Mouse (Mus musculus) gastrocnemius, adult 8-10 months (tissue): ENCODE measurements at regions not wholly inside any gene's neighbourhood (a gene's known extent, or its start where the extent isn't known, plus 50 kb on each side); places are given as distances from the start of the nearest gene placed in this dataset.
"Not testable (repeated sequence)": the region's sequence is repeated elsewhere in the genome, so short reads cannot be mapped to it uniquely, and the experiment has no call there.

ENCODE experiments used
- DNase-seq, 2 experiments: peaks; one replicate each; pipeline ENCODE4 v3.0.0; 2022; ENCODE audit warnings: low spot score in 2 of 2

DNA sequence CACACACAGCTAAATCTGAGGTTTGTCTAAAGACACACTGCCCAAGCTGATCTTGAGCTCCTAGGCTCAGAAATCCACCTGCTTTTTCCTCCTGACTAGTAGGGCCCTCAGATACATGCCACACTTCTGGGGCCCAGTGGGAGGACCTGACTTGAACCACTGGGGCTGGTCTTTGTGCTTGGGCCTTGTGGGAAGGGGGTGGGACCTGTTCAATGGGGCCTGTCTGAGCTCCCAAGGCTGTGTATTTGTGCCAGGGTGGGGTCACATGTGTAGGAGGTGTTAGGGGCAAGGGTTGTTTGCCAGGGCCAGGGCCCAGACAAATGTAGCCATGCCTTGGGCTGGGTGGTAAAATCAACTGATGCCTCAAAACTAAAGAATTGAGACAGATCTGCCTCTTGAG is 56.8 kb downstream of the Gm8765 start:
- not testable (repeated sequence) for DNase-seq

DNA sequence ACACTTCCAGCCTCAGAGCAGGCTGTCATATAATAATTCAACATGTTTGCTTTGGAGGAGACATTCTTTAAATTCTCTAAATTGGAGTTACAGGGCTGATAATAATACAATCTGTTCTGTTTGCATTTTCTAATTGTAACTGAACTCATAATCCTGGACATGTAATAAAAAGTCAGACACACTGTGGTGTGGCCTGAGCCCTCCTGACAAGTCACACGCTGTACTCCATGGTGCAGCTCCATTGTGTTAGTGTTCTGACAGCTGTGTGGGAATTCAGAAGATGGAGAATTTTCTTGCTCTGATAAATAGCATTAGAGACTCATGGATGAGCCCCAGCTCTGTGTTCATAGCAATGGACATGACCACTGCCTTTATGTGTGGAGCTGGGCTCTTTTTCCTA is 58.2 kb downstream of the Gm8765 start:
- DNase-seq, result not testable (repeated sequence)

DNA sequence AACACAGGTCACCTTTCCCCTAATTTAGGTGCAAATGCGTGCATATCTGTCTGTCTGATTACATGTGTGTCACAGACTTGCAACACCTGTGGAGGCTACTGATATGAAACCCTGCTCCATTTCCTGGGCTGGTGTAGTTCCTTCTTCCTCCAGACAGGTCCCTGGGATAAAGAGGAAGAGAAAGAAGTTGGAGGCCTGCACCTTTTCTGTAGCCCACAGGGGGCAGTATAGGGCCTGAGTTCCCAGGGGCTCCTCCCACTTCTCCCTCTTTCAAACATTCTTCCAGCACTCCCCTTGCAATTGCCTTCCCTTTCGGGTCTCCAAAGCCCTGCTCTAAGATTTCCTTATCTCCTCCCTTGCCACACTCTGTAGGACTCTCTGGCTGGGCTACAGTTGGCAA is 66.5 kb downstream of the Gm8765 start:
- no peak for DNase-seq

DNA sequence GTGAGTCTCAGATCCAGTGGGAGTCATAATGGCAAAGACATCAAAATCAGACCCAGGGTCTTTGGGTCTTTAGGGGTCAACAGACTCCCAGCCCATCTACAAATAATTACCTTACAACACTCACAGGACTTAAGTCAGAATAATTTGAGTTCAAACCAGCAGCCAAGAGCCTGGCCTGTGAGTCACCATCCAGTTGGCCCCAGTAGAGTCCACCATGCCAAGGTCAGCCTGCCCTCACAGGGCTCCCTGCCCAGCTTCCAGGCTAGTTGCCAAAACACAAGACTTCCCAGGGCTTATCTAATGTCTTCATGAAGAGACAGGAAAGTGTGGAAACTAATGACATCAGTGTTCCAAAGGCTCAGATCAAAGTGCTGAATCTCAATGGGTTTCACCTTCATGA is 81.9 kb downstream of the Gm8765 start:
- DNase-seq, result peak in 1 of 2 experiments; percentile 14

DNA sequence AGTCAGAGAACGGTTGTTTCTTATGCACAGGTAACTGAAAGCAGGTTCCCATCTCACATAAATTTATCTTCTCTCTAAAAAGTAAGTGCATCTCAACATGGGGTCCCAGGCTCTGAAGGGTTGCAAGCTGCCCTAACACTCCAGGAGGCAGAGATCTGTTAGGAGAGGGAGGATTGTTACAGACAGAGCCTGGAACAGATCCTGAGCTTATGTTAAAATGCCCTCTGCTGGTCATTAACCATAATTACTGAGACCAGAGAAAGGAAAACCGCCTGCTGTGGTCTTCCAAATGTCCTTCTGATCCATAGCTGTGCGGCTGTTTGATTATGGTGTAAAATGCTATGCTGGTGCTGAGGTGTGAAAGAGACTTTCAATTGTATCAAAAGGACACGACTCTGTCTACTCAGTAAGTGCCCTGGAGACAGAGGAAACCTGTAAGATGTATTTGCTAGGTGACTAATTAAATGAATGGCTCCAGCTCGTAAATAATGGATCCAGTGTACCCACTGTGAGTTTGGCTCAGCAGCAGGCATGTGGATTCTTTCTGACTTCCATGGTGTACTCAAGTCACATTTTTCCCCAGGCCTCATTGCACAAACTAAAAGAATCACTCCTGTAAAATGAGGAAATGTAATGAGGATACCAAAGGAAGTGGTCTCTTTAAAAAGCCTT is 131.9 kb downstream of the Gm8765 start:
- DNase-seq, result not testable (repeated sequence)
